Mouse (Mus musculus) urinary bladder, postnatal 25 days (tissue): ENCODE data around the gene Zdhhc17.

Experiments used
- DNase-seq: peaks from one replicate; pipeline ENCODE4 v3.0.0; 2022; ENCODE audit warnings: low spot score

Gene Zdhhc17

GRCm38 (mm10) chr10:110958879-110959278 lies 51.1 kb downstream of the Zdhhc17 start:
- DNase-seq = no peak

DNA sequence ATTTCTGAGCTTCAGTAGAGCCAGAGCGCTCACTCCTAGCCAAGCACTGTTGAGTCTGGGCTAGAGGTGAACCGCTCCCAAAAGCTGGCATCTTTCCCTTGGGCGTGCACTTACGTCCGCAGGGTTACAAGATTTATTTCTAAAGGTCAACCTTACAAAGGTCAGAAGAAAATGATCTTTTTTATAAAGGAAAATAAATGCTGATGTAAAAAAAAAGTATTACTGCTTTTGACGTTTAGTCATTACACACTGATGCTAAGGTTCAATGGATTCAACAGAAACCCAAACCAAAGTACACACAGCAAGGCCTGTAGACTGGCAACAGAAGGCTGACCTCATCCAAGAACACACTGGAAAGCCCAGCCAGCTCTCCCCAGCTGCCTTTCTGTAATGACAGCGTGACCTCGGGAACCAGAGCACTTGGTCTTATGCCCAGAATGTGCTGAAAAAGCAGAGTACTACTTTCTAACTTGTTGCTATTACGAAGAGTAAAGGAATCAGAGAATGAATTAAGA lies 56.9 kb downstream of the Zdhhc17 start:
- peak; percentile 50 for DNase-seq

DNA sequence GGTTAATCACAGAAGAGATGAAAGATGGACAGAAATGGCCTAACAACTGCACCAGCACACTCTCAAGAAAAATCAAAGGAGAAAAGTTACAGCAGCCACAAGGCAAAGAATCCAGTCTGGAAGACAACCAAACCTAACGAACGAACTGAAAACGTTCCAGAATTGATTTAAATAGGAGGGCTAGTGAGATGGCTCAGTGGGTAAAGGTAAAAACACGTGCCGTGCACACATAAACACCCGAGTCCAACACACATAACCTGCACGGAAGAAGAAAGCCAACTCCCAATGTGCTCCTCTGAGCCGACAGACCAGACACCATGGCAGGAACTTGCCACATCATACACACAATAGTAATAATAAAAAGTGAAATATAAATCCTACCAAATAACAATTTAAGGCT lies 57.7 kb downstream of the Zdhhc17 start:
- DNase-seq = no peak

DNA sequence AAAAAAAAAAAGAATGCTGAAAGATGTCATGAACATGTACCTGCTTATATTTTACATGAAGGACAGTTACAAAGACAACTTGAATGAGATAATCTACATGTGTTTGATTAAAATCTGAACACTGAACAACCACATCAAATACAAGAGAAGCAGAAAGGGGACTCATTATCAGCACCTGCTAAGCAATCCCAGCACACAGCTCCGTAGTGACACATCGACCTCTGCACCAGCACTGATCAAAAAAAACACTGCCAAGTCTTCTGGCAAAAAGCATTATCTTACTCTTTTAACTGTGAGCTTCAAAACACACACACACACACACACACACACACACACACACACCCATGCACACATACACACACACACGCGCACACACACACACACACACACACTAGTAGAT lies 58.2 kb downstream of the Zdhhc17 start:
- DNase-seq = no peak

GRCm38 (mm10) chr10:110951112-110951511 lies 58.8 kb downstream of the Zdhhc17 start:
- no peak for DNase-seq

DNA sequence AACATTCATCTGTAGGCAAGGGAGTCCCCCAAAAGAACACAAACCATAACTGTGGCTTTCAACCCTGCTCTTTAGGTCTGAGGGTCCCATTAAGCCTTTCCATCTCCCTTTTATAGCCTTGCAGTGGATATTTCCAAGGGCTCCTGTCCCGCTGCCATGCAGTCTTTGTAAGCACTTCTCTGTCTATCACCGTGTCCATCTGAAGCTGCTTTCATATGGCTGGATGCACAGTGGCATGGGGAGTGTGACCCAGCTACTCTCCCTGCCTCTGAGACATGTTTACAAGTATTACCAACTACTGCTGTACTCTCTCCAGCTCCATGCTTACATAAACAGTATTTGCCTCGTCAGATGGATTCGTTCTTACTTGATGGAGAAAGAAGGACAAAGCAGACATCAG lies 62.4 kb downstream of the Zdhhc17 start:
- DNase-seq = no peak

DNA sequence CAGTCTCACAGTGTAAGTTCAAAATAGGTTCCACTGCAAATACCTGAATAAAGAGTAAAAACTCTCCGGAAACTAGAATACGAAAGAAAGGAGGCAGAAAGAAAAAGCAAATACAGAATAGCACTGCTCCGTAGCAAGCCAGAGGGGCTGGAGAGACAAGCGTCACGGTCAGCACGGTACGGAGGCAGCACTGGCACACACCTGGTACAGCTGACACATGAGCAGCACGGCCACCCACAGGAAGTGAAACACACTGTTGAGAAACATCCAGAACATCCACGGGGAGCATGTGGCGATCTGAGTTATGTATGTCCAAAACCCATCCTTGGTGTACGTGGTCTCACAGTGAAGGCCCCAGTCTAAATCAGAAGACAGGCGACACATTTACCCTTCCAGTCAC lies 64.0 kb downstream of the Zdhhc17 start:
- DNase-seq = no peak

GRCm38 (mm10) chr10:110944175-110944574 lies 65.8 kb downstream of the Zdhhc17 start:
- DNase-seq = no peak

- DNase-seq = no peak
Measured at GRCm38 (mm10) chr10:110942806-110943205, 67.1 kb downstream of the Zdhhc17 start.

GRCm38 (mm10) chr10:110941968-110942367 lies 68.0 kb downstream of the Zdhhc17 start:
- no peak for DNase-seq

GRCm38 (mm10) chr10:110940740-110941398 lies 69.1 kb downstream of the Zdhhc17 start:
- DNase-seq = no peak

- DNase-seq = no peak
Measured at GRCm38 (mm10) chr10:110939717-110940116, 70.2 kb downstream of the Zdhhc17 start.

DNA sequence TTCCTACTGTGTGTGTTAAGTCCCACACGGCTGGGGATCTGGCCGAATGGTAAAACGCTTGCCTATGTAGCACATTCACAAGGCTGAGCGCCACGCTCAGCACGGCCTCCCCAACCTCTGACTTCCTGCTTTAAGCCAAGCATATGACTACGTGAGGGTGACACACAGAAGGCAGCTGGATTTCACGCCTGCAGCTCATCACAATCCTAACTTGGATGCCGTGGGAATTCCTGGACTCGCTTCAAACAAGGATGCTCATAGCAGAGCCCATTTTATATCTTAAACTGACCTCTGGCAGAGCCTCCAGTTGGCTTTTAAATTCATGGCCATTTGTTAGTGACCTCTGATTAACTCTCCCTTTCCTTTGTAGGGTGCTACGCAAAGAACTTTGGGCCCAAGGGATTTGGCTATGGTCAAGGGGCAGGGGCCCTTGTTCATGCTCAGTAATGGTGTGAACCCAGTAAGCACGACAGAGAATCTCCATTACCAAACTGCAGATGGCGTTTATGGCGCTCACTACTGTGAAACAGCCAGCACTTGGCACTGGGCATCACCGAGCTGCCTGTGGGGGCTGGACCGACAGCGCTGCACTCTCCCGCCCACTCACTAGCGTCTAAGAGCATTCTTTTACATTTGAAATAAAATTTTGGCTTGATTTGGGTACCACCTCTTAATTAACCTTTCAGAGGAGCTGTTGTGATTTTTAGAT lies 70.9 kb downstream of the Zdhhc17 start:
- no peak for DNase-seq

DNA sequence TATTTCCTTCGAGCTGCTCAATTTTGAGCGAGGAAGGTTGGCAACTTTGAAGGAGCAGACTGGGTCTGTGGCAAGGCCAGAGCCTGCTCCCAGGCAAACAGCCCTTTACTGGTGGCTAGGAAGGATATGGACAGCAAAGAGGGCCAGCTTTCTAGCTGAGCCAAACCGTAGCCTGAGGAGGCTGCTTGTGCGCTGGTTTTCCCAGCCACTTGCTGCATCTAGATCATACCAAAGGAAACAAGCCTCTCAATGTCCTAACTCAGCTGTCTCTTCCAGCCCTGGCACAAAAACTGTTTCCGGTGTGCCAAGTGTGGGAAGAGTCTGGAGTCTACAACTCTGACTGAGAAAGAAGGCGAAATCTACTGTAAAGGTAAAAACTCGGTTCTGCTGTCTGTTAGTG lies 71.6 kb downstream of the Zdhhc17 start:
- no peak for DNase-seq

- DNase-seq = no peak
Measured at GRCm38 (mm10) chr10:110935669-110936068, 74.3 kb downstream of the Zdhhc17 start.

- DNase-seq = no peak
Measured at GRCm38 (mm10) chr10:110935081-110935480, 74.9 kb downstream of the Zdhhc17 start.

DNA sequence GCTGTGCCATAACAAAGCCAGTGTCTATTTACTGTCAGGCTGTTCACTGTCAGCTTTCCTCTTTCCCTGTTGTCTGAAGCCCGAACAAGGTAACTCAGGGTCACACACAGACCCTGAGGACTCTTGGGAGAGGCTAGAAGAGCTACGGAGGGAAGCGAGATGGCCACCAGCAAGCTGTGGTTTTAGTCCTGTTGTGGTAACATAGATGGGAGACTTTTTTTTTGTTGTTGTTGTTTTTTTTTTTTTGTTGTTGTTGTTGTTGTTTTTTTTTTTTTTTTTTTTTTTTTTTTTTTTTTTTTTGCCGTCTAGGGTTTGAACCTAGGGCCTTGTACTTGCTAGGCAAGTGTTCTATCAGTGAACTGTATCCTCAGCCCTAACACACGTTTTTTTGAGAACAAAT lies 76.4 kb downstream of the Zdhhc17 start:
- DNase-seq = no peak

DNA sequence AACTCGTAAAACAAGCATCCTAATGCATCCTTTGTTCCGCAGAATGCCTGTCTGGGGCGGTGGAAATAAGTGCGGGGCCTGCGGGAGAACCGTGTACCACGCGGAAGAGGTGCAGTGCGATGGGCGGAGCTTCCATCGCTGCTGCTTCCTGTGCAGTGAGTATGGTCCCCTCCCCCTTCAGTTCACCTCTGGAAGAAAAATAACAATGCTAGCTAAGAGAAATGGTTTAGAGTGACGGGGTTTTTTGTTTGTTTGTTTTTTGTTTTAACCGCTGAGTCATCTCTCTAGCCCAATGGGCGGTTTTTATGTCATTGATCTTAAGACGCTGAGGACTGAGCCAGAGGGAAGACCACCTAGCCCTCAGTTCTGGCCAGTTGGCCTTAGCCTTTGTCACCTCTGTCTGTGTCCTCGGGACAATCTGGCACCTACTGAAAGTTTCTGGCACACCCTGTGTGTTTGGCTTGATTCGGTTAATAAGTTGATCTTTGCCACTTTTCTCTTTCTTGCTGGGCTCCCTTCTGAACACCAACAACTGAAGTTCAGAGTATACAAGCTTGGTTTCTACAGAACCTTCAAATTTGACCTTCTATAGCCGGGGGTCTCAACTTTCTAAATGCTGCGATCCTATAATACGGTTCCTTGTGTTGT lies 77.9 kb downstream of the Zdhhc17 start:
- no peak for DNase-seq

GRCm38 (mm10) chr10:110931161-110931912 lies 78.6 kb downstream of the Zdhhc17 start:
- no peak for DNase-seq

GRCm38 (mm10) chr10:110929756-110930155 lies 80.2 kb downstream of the Zdhhc17 start:
- DNase-seq = no peak

DNA sequence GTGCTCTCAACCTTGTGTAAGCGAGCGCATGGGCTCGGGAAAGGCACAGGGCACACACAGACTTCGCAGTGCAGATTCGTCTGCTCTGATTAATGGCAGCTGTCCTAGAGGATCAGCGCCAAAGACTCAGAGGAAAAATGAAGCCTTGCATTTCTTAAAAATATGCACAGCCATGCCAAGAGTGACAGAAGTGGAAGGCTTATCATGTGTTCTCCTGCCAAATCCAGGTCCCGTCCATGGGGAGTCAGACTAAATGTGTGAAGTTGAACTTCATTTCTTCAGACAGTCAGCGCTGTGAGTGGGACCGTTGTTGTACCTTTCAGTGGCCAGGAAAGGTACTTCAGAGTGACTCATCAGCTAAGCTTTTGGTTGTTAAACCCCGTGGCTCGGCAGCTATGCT lies 82.4 kb downstream of the Zdhhc17 start:
- no peak for DNase-seq

DNA sequence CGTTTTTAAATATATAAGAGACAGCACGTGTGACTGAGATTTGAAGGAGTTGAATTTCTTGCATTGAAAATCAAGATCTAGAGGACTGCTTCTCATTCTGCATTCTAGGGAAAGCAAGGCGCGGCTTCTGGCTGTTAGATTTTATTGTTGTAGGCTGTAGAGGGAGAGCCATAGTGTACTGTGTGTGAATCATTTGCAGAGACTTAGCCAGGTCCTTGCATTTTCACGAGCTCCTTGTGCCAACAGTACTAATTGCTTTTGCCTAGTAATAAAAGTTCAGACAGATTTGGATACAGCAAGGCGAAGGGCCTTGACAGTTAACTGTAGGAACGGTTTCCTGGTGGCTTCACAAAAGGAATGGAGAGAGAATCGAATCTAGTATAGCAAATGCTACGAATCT lies 87.3 kb downstream of the Zdhhc17 start:
- no peak for DNase-seq
